Mouse (Mus musculus) left cerebral cortex, adult 18-20 months (tissue): ENCODE data around the gene Per3. TPM values are rescaled to one million over a fixed set of nuclear protein-coding genes. Genes with fewer than 3 reads are reported as not detected.

Experiments
- DNase-seq, 2 experiments: peaks; one replicate each; pipeline ENCODE4 v3.0.0; 2021 to 2022; ENCODE audit warnings: low spot score in 2 of 2, mixed read lengths in 1 of 2
- total RNA-seq, 2 experiments: library from RNA; stranded (reverse); gene quantifications; 2 replicates each; pipeline ENCODE4 v1.2.3; 2021

The Per3 gene
- total RNA-seq, 2 experiments from 2014 or later, result 22.2 to 24.4 TPM

- DNase-seq, result no peak
These were observed 80.8 kb downstream of the Per3 start for GRCm38 (mm10) chr4:150963711-150964110.

- no peak for DNase-seq
These were observed 82.2 kb downstream of the Per3 start for GRCm38 (mm10) chr4:150962231-150962630.

GRCm38 (mm10) chr4:150958536-150958935 lies 85.9 kb downstream of the Per3 start:
- no peak for DNase-seq

- no peak for DNase-seq
These were observed 87.4 kb downstream of the Per3 start for GRCm38 (mm10) chr4:150957106-150957458.

GRCm38 (mm10) chr4:150956369-150957105 lies 87.9 kb downstream of the Per3 start:
- peak; percentile 12 to 35 for DNase-seq

Other genes with a start within 250 kb of the Per3 start
- gene Errfi1, start 190.7 kb downstream of the Per3 start, total RNA-seq, result 10 to 100 TPM; 29.7 to 32.6 TPM
- gene Park7, start 130.2 kb downstream of the Per3 start, total RNA-seq, result 100 to 1,000 TPM; 215 to 216 TPM
- gene Tnfrsf9, start 130.1 kb downstream of the Per3 start, total RNA-seq, result under 1 TPM; 0.35 to 0.94 TPM
- not detected for gene Uts2, start 47.6 kb downstream of the Per3 start, total RNA-seq
- gene Vamp3, start 13.3 kb upstream of the Per3 start, total RNA-seq, result 10 to 100 TPM; 28.6 to 28.8 TPM
- not detected for gene Gm13090, start 44.9 kb upstream of the Per3 start, total RNA-seq